ENCODE assay signal across 8 mouse cellular contexts in the genomic region with DNA sequence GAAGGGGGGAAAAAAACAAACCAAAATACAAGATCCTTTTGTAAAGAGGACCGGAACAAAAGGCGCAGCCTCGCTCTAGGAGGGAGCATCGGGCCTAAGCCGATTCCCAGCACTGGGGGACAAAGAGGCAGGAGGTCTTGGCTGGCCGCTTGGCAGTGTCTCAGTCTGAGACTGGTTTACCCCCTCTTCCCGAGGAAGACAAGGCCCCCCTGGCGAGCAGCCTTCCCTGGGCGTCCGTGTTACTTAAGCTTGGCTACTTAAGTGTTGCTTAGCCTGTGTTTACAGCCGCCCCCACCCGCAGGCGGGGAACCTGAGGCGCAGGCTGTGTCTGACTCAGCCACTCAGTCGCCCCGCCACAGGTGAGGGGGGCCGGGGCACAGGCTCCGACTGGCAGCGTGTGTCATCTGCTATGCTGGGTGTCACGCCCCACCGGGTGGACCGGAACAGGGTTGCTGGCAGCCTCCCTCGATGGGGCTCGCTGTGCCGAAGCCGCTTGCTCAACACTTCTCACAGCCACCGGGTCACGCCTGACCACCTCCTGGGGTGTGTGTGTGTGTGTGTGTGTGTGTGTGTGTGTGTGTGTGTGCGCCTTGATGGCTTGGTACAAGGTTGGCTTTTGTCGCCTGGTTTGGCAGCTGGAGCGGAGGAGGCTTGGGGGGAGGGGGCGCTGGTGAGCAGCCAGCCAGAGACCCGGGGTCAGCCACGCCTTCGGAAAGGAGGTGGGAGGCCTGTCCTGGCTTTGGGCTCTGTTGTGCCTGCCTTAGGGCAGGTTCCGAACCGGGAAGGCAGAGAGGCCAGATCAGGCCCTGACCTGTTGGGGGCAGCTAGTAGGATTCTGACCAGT. TPM values are rescaled to one million over a fixed set of nuclear protein-coding genes. Genes with fewer than 3 reads are reported as not detected.
DNase-seq lines count a peak whose midpoint lies in the region; ATAC-seq and TF ChIP-seq lines count a peak whose summit lies in the region.

No protein-coding gene starts in this region.

- H3K4me3 ChIP-seq in intestine, embryonic 14.5 days (ENCODE audit: low read depth, low read length): peak overlapping the region; percentile 58
- H3K4me3 ChIP-seq in midbrain, postnatal 0 days (ENCODE audit: low read depth, low read length): peak overlapping the region; percentile 64

- DNase-seq in frontal cortex, postnatal 14 days (ENCODE audit: low spot score in 2 of 2): no peak
- DNase-seq in cerebellum, postnatal 4 days (ENCODE audit: low spot score in 2 of 2): peak; percentile 50 to 80
- DNase-seq in gastrocnemius, postnatal 25 days: peak; percentile 92
- DNase-seq in intestine, embryonic 14.5 days (ENCODE audit: low spot score): peak; percentile 78
- peak; percentile 81 for DNase-seq in liver
- DNase-seq in midbrain, postnatal 0 days (ENCODE audit: low spot score): peak; percentile 71
- DNase-seq in spleen, postnatal 36 days (ENCODE audit: low spot score in 2 of 2): peak; percentile 93 to 94

- H3K27ac ChIP-seq in intestine, embryonic 14.5 days (ENCODE audit: low read depth): peak overlapping the region; percentile 78
- H3K27ac ChIP-seq in midbrain, postnatal 0 days (ENCODE audit: low read depth, low read length): peak overlapping the region; percentile 92

- 9% methylated on average over 37 of the region's 37 CpGs for WGBS in intestine, embryonic 14.5 days
- WGBS in midbrain, postnatal 0 days: 2% methylated on average over 37 of the region's 37 CpGs

- H3K4me1 ChIP-seq in intestine, embryonic 14.5 days (replicated peaks; ENCODE audit: control insufficient read depth, insufficient read depth, low read length): peaks cover 81% of the 10 kb centered on the region
- H3K4me1 ChIP-seq in midbrain, postnatal 0 days (ENCODE audit: insufficient read depth, low read length): peaks cover 38% of the 10 kb centered on the region

- peak overlapping the region; percentile 100 for H3K4me2 ChIP-seq in intestine, embryonic 14.5 days (ENCODE audit: low read length)
- peak overlapping the region; percentile 100 for H3K4me2 ChIP-seq in midbrain, postnatal 0 days (ENCODE audit: low read depth, low read length, poor library complexity, severe bottlenecking)

- no peaks in the 10 kb centered on the region for H3K9me3 ChIP-seq in intestine, embryonic 14.5 days (ENCODE audit: control insufficient read depth, low read length)
- H3K9me3 ChIP-seq in midbrain, postnatal 0 days (ENCODE audit: low read length): no peaks in the 10 kb centered on the region

- peak; percentile 44 for TF ChIP-seq CTCF in midbrain, postnatal 0 days (IDR thresholded peaks at IDR 0.05)

- peak overlapping the region; percentile 53 for H3K9ac ChIP-seq in intestine, embryonic 14.5 days (ENCODE audit: low read length)
- peak overlapping the region; percentile 78 for H3K9ac ChIP-seq in midbrain, postnatal 0 days (replicated peaks; ENCODE audit: low read length, poor library complexity, severe bottlenecking)

- H3K27me3 ChIP-seq in intestine, embryonic 14.5 days (replicated peaks; ENCODE audit: control insufficient read depth, insufficient read depth, low read length): peaks cover 7% of the 10 kb centered on the region
- no peaks in the 10 kb centered on the region for H3K27me3 ChIP-seq in midbrain, postnatal 0 days (ENCODE audit: insufficient read depth, low read length)

- peak; percentile 9; the same call in 1 of the 2 replicates for ATAC-seq in frontal cortex, adult (ENCODE audit: low TSS enrichment)
- ATAC-seq in intestine, embryonic 14.5 days (replicated peaks; ENCODE audit: low FRiP score, low TSS enrichment, low read depth): peak; percentile 11
- peak; percentile 41; the same call in 1 of the 2 replicates for ATAC-seq in midbrain, postnatal 0 days (ENCODE audit: low FRiP score)

- no peaks in the 10 kb centered on the region for H3K36me3 ChIP-seq in intestine, embryonic 14.5 days (ENCODE audit: control insufficient read depth, insufficient read depth, low read length)
- no peaks in the 10 kb centered on the region for H3K36me3 ChIP-seq in midbrain, postnatal 0 days (ENCODE audit: insufficient read depth, low read length)

RNA-seq across cellular contexts. Expression of gene Gins2, which starts 50.5 kb away (rescaled TPM):
- 1 to 10 TPM; 1.0 to 1.3 TPM for total RNA-seq in gastrocnemius, postnatal 25 days (2021)
- 121 and 122 TPM in 2 replicates for polyA plus RNA-seq in intestine, embryonic 14.5 days (2014; fragmentation: Nextera tagmentation; extraction: Ambion mirVana)
- 5.8 and 18.1 TPM in 2 replicates for total RNA-seq in midbrain, postnatal 0 days (2014; rRNA removed)
- polyA plus RNA-seq in midbrain, postnatal 0 days (2015; fragmentation: Nextera tagmentation; extraction: Ambion mirVana): 8.4 and 11.3 TPM in 2 replicates

Comparison
In these comparisons a context has a peak if more than half of its experiments do, and no peak if none do; other contexts are left out.
1. DNase-seq: peak in cerebellum, postnatal 4 days (2 of 2), gastrocnemius, postnatal 25 days (single experiment), intestine, embryonic 14.5 days (single experiment), liver (single experiment), midbrain, postnatal 0 days (single experiment) and spleen, postnatal 36 days (2 of 2); none in frontal cortex, postnatal 14 days (0 of 2).
2. Peak in every context shown above with its lines, with median percentiles within 50 percentile points of each other: ATAC-seq.